Mouse (Mus musculus) cerebellum, adult 11-12 months (tissue): Measurements from ENCODE around the gene 3110001I22Rik.

ENCODE experiments used
- DNase-seq: peaks from one replicate; pipeline ENCODE4 v3.0.0; 2022

The 3110001I22Rik gene

DNA sequence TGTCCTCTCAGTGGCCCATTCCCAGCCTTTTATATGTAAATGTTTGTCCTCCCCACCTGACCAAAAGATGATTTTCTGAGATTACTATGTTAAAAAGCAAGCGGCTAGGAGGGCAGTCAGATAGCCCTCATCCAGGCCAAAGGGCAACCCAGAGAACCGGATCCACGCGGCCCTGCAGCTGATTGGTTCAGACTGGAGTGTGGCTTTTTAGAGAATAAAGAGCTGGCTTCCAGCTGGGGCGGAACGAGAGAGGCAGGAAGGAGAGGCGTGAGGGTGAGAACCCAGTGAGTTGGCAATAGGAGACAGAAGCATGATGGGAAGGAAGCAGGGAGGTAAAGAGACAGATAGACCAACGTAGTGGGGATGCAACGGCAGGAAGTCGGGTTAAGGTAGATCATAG is 51.2 kb downstream of the 3110001I22Rik start:
- no peak for DNase-seq

GRCm38 (mm10) chr16:13727811-13728335 is 56.1 kb downstream of the 3110001I22Rik start:
- DNase-seq = no peak
